Mouse (Mus musculus) heart, adult 2 months (tissue): ENCODE data around the gene Naa15.

ENCODE experiments used
- CTCF ChIP-seq: fragments of 200-600 bp; IDR thresholded peaks from 2 replicates; pipeline ENCODE4 v1.8.1; 2022; ENCODE audit warnings: antibody characterized with exemption, mild to moderate bottlenecking, moderate library complexity
- EP300 ChIP-seq: fragments of 200-500 bp; IDR thresholded peaks from 2 replicates; pipeline ENCODE4 v1.6.1; 2011; ENCODE audit warnings: low read depth, low read length, control low read depth; ENCODE audit not compliant: insufficient read depth
- POLR2A ChIP-seq: fragments of 200-500 bp; IDR thresholded peaks from 2 replicates; pipeline ENCODE4 v1.6.1; 2011; ENCODE audit warnings: mild to moderate bottlenecking, low read depth, low read length, control low read depth; ENCODE audit not compliant: insufficient read depth

GRCm38 (mm10) chr3:51377878-51378664 is 36.9 kb upstream of the Naa15 start:
- TF ChIP-seq EP300: no peak
- TF ChIP-seq CTCF: peak; percentile 80
- TF ChIP-seq POLR2A: 0 out of 2 replicates have a peak, but pooled peaks have one; percentile 13
